8 mouse cellular contexts compared by ENCODE assay signal in genomic region chr7:27178324-27179216, GRCm38 (mm10). TPM values are rescaled to one million over a fixed set of nuclear protein-coding genes. Genes with fewer than 3 reads are reported as not detected.
DNase-seq lines count a peak whose midpoint lies in the region; ATAC-seq lines count a peak whose summit lies in the region.

TSS of gene Rab4b (minus strand) at chr7:27178896.

- no peaks in the 10 kb centered on the region for H3K9me3 ChIP-seq in hindbrain, embryonic 14.5 days (ENCODE audit: control insufficient read depth, low read length)

- peak within 1 kb of the TSS; percentile 70 for H3K4me3 ChIP-seq in hindbrain, embryonic 14.5 days (replicated peaks; ENCODE audit: low read length)

- H3K36me3 ChIP-seq in hindbrain, embryonic 14.5 days (replicated peaks; ENCODE audit: control insufficient read depth, insufficient read depth) = peaks cover 21% of the 10 kb centered on the region

- peaks cover 13% of the 10 kb centered on the region for H3K4me1 ChIP-seq in hindbrain, embryonic 14.5 days (replicated peaks; ENCODE audit: control insufficient read depth, insufficient read depth, low read length)

- WGBS in hindbrain, embryonic 14.5 days = under 1% methylated on average over 53 of the region's 53 CpGs

- no peaks in the 10 kb centered on the region for H3K27me3 ChIP-seq in hindbrain, embryonic 14.5 days (ENCODE audit: control insufficient read depth, insufficient read depth, low read length)

- DNase-seq in R1 (ENCODE audit: low read depth, low spot score) = peak; percentile 100
- peak; percentile 99 for DNase-seq in cerebellum, postnatal 25 days
- DNase-seq in frontal cortex, postnatal 25 days (ENCODE audit: low spot score in 2 of 2) = peak; percentile 98 to 99
- peak; percentile 97 for DNase-seq in hindbrain, embryonic 14.5 days (ENCODE audit: low spot score)
- DNase-seq in layer of hippocampus, postnatal 36 days = peak; percentile 99
- peak; percentile 100 for DNase-seq in lung, postnatal 36 days
- DNase-seq in retina, postnatal 1 day = peak; percentile 100
- peak; percentile 96 to 99 for DNase-seq in urinary bladder, adult 18-20 months (ENCODE audit: low spot score in 2 of 2)

- peak within 1 kb of the TSS; percentile 88 for H3K27ac ChIP-seq in hindbrain, embryonic 14.5 days

- peak within 1 kb of the TSS; percentile 58 for H3K9ac ChIP-seq in hindbrain, embryonic 14.5 days

- ATAC-seq in hindbrain, embryonic 14.5 days (ENCODE audit: low FRiP score) = peak; percentile 98

- peak within 1 kb of the TSS; percentile 53 for H3K4me2 ChIP-seq in hindbrain, embryonic 14.5 days (replicated peaks)

RNA-seq across cellular contexts. Expression of gene Rab4b, which starts in this region (rescaled TPM):
- polyA plus RNA-seq in hindbrain, embryonic 14.5 days (2014; fragmentation: Nextera tagmentation; extraction: Ambion mirVana) = 91.3 and 102 TPM in 2 replicates
- 10 to 100 TPM; 93.5 to 98.7 TPM for total RNA-seq in layer of hippocampus, postnatal 36 days (2021)

Comparison
In these comparisons a context has a peak if more than half of its experiments do, and no peak if none do; other contexts are left out.
1. Peak in every context shown above with its lines: DNase-seq, ATAC-seq, H3K4me3 ChIP-seq and H3K27ac ChIP-seq.